Mouse (Mus musculus) liver, embryonic 14 days (tissue): ENCODE data around the gene Cldn15. TPM values are rescaled to one million over a fixed set of nuclear protein-coding genes. Genes with fewer than 3 reads are reported as not detected.

Source experiments
- polyA plus RNA-seq: library from polyadenylated mRNA; depleted of rRNA; stranded (reverse); fragments of >200 nt; gene quantifications from 2 replicates; pipeline ENCODE4 v1.2.3, GENCODE M21; 2012; rRNA removed

The Cldn15 gene
- polyA plus RNA-seq, result 2.2 and 3.6 TPM in 2 replicates

GRCm38 (mm10) chr5:136966331-136966730 is at the start of gene Cldn15:
Cldn15 (plus strand) TSS chr5:136966616.

GRCm38 (mm10) chr5:136953015-136953414 is 13.4 kb upstream of the Cldn15 start, which contains the start of gene Fis1:
Fis1 (plus strand) TSS chr5:136953275.

GRCm38 (mm10) chr5:136986695-136987137 is 20.3 kb downstream of the Cldn15 start, which contains the start of gene Plod3:
Plod3 (plus strand) TSS chr5:136987019.

GRCm38 (mm10) chr5:136987934-136988271 is 21.5 kb downstream of the Cldn15 start, which contains the start of gene Znhit1:
Znhit1 (minus strand) TSS chr5:136988021.

Other genes with a start within 250 kb of the Cldn15 start
- 0.07 and 1.3 TPM in 2 replicates for gene Col26a1, start 83.4 kb upstream of the Cldn15 start, polyA plus RNA-seq
- gene Ift22, start 58.5 kb upstream of the Cldn15 start, polyA plus RNA-seq, result 2.9 and 3.4 TPM in 2 replicates
- 154 and 166 TPM in 2 replicates for gene Fis1, start 13.3 kb upstream of the Cldn15 start, polyA plus RNA-seq
- gene Plod3, start 20.4 kb downstream of the Cldn15 start, polyA plus RNA-seq, result 12.5 and 13.0 TPM in 2 replicates
- 29.1 and 30.7 TPM in 2 replicates for gene Znhit1, start 21.4 kb downstream of the Cldn15 start, polyA plus RNA-seq
- 0.01 and 0.02 TPM in 2 replicates for gene Vgf, start 59.8 kb downstream of the Cldn15 start, polyA plus RNA-seq
- 62.9 and 70.4 TPM in 2 replicates for gene Ap1s1, start 79.5 kb downstream of the Cldn15 start, polyA plus RNA-seq
- gene Serpine1, start 105.7 kb downstream of the Cldn15 start, polyA plus RNA-seq, result 0.17 and 0.20 TPM in 2 replicates
- gene Trim56, start 149.6 kb downstream of the Cldn15 start, polyA plus RNA-seq, result 4.1 and 6.0 TPM in 2 replicates
- not detected in 2 replicates for gene Muc3, start 182.7 kb downstream of the Cldn15 start, polyA plus RNA-seq
- gene Muc3a, start 245.8 kb downstream of the Cldn15 start, polyA plus RNA-seq, result 0.06 and 0.08 TPM in 2 replicates